Mouse (Mus musculus): ENCODE measurements around the gene Pln.

The Pln gene

DNA sequence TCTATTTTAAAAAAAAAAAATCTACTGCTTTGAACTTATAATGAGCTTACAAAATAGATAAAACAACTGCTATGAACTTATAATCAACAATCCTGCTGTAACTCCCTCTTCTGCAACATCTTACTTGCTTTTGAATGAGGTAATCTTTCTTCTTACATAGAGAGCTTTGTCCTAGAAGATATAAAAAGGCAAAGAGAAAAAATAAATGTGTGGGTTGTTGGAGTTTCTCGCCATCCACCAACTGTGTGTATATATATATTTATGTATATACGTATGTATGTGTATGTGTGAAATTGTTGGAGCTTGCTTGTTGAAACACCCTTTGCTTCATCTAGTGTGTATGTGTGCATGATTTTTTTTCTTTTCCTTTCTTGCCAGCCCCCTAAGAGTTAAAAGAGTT lies 29.8 kb downstream of the Pln start:
- DNase-seq = no peak

DNA sequence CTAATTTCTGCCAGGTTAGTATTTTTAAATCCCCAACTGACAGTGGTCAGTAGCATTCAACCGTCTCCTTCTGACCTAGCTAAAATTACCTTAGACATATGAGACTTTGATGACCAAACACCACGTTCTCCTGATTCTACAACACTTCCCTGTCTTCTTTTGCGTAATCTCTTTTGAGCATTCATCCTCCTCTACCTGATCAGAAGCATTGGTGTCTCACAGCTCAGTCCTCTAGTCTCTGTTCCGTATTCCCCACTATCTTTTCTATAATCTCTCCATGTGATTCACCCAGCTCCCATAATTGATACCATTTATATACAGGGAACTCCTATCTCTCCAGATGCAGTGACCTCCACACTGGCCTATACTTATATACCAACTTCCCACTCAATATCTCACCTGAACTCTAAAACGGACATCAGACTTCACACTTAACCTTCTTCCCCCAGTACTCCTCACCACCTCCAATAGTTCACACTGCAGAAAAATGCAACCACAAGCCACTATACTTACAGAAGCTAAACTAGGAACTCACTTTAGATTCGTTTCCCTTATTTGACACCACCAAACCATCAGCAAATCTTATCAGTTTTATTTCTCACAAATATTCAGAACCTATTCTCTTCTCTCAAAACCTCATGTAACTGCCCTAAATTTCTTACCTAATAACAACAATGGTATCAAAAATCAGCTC lies 36.6 kb downstream of the Pln start:
- no peak for DNase-seq

DNA sequence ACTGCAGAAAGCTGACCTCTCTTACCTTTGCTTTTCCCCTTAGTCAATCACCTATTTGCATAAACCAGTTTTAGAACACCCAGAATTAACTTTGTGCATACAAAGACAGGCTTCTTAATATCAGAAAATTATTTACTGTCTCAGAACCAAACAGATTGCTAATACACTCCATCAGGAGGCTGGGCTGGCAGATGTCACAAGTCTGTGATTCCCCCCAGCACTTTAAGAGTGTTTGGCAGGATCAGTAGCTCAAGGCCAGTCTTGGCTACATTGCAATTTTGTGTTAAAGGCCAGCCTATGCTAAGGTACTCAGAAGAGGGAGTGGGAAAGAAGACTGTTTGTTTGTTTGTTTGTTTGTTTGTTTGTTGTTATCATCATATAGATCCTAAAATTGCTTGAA lies 39.6 kb downstream of the Pln start:
- DNase-seq = no peak

DNA sequence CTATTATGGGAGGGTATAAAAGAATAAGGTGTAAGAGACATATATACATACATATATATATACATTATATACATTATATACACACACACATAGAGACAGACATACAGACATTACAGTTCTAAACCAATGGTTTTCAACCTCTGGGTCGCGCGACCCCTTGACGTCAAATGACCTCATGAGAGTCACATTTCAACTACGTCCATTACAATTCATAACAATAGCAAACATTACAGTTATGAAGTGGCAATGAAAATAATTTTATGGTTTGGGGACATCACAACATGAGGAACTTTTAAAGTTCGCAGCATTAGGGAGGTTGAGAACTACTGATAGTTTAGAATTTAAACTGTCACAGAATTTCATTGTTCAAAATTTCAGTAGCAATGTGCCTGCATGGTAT lies 40.8 kb downstream of the Pln start:
- DNase-seq = no peak

DNA sequence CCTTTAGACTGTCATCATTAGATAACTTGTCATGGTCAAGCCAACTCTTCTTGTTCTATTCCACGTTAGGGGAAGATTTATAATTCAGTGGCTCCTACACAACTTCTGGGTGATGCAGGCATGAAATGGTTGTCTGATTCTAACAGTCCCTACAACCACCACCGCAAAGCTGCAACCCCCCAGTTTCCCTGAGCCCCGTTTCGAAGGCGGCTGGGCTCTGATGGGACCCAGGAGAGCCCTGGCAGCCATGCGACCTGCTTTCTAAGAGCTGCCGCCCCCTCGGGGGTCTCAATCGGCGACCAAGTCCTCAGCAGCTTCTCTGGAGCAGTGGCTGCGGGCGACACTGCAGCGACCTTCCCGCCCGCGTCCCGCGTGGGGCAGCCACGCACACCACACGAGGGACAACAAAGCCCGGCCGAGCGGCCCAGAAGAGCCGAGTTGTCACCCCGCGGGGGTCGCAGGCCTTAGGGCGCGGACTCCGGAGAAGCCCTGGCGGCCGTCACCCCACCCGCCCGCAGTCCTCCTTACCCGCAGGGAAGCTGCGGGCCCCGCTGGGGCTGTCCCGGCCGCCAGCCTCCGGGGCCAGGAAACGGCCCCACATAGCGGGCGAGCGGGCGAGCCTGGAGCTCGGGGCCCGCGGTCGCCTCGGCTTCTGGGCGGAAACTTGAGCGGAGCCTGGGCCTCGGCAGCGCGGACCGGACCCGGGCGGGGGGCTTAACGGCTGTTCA lies 41.7 kb downstream of the Pln start:
- no peak for DNase-seq

- DNase-seq = peak; percentile 78 to 84
These were observed 42.2 kb downstream of the Pln start, which contains the start of gene Cep85l for GRCm38 (mm10) chr10:53379709-53380106. Gene Cep85l, minus strand, starts transcription at chr10:53379947.

GRCm38 (mm10) chr10:53382696-53383365 lies 45.4 kb downstream of the Pln start:
- DNase-seq = no peak

GRCm38 (mm10) chr10:53384896-53385295 lies 47.4 kb downstream of the Pln start:
- DNase-seq = no peak

DNA sequence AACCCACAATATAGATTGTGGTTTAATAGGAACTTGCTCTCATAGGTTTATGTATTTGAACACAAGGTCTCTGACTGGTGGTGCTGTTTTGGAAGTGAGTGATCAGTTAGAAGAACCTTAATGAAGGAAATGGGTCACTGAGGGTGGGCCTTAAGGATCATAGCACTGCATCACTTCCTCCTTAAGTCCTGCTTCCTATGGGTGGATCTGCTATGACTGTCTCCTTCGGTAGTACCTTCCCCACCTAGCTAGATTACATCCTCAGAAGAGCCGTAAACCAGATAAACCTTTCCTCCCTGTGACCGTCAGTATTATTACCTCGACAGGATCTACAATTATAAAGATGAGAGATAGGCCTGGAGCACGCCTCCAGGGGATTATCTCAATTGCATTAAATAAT lies 48.0 kb downstream of the Pln start:
- no peak for DNase-seq

- DNase-seq = no peak
These were observed 50.9 kb downstream of the Pln start for GRCm38 (mm10) chr10:53388227-53388920.

DNA sequence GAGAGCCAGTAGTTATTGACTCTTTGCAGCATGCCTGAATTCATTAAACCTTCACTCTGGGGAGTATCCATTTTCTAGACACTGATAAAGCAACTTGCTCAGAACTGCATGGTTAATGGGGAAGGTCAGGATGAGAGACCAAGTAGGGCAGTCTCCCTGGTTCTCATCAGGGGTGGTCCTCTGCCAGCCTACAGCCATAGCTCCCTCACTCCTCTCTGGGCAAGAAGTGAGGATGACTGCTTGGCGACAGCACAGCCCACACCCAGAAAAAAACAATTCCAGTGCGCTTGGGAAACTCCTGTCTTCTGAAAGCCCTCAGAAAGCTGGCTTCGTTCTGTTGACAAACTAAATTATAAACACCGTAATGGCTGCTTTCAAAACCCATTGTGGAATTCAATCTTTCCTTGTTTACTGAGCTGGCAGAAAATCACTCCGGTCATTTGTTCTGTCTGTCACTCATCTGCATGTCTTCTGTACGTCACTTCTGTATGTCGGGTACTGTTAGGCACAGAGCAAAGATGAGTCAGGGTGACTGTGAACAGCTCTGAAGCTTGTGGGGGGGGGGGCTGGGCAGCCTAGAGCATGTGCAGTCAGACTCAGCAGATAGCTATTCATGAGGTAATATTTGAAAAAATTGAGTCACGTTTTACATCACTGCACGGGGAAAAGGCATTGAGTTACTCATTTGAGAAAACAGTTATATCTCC lies 57.6 kb downstream of the Pln start:
- no peak for DNase-seq
